Mouse (Mus musculus) adrenal gland, postnatal 36 days (tissue): Measurements from ENCODE around the gene Notch2. TPM values are rescaled to one million over a fixed set of nuclear protein-coding genes. Genes with fewer than 3 reads are reported as not detected.

Experiments
- DNase-seq, 2 experiments: peaks; one replicate each; pipeline ENCODE4 v3.0.0; 2021; ENCODE audit warnings: mixed read lengths in 1 of 2
- long read RNA-seq, 2 experiments: library from polyadenylated mRNA; stranded (forward); transcript quantifications; one replicate each; pipeline ENCODE4 v2.0.0; 2021; ENCODE audit warnings: borderline sequencing depth in 2 of 2
- total RNA-seq, 2 experiments: library from RNA; stranded (reverse); gene quantifications; 2 replicates each; pipeline ENCODE4 v1.2.3; 2021

The Notch2 gene
- total RNA-seq, result 10 to 100 TPM; 66.1 to 76.2 TPM
- long read RNA-seq, experiment 1, partial matches to known transcripts, result 0 of 1 reads
- long read RNA-seq, experiment 1, other reads (novel, unspliced or antisense), result 1 of 1 reads
- long read RNA-seq, experiment 2, partial matches to known transcripts, result 0 of 2 reads
- long read RNA-seq, experiment 2, other reads (novel, unspliced or antisense), result 2 of 2 reads

DNA sequence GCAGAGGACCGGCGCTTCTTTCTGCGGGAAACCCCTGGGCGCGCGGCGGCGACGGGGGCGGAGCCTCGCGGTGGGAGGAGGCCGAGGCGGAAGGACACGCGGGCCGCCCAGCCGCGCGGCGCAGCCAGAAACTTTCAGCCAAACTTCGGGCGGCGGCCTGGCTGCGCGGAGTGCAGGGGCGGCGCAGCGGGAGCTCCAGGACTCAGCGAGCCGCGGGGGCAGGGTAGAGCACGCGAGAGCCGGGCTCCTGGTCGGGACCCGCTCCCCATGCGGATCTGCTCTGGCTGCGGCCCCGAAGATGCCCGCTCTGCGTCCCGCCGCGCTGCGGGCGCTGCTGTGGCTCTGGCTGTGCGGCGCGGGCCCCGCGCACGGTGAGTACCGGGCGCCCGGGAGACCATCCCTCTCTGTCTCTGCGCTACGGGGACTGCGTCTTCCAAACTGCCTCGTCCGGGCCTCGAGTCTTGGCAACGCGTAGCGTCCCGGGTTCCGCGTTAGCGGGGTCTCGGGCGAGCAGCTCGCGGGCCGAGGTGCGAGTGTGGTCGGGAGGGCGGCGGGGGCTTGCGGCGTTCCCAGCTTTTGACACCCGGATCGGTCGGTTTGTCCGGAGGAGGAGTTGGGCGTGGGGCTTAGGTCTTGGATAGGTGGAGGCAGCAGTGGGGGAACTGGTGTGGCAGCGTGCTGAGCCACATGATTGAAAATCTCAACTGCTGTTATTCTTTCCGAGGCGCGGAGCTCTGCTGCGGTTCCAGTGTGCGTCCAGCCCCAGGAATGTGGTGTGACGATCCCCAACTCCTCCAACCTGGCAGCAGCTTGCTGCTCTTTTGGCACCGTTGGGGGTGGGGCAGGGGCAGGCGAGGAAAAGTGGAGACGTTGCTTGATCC, at the start of gene Notch2:
Notch2 (plus strand) TSS at position 127 of the 881 bp plus-strand sequence.
- DNase-seq, result peak; percentile 97 to 98

DNA sequence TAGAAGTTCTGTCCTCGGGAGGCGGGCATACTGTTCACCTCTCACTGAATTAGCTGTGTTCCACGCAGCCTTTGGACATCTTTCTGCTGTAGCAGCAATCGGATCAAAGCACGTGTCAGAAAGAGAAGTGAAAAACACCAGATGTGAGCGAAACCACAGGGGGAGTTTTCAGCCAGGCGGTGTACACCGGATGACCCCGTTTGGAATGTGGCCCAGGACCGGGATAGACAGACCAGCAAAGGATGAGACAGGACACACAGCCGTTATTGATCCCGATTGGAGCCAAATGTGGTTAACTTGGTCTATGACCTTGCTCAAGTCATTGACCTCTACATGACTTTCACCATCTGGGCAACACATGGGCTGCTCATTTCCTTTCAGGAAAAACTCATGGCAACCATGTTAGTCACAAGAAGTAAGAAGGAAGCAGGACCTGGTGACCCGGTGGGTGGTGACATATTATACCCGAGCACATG, 48.4 kb upstream of the Notch2 start:
- peak in 1 of 2 experiments; percentile 22 for DNase-seq

DNA sequence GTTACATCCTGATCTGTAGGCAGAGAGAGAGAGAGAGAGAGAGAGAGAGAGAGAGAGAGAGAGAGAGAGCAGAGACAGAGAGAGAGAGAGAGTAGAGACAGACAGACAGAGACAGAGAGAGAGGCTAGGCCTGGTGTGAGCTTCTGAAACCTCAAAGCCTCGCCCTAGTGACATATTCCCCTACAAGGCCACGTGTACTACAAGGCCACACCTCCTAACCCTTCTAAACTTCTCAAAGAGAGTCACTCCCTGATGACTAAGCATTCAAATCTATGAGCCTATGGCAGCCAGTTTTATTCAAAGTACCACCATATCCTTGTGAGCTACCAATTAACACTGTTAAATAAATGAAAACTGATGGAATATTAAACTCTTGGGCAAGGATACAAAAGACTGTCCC, 45.7 kb upstream of the Notch2 start:
- DNase-seq, result no peak

DNA sequence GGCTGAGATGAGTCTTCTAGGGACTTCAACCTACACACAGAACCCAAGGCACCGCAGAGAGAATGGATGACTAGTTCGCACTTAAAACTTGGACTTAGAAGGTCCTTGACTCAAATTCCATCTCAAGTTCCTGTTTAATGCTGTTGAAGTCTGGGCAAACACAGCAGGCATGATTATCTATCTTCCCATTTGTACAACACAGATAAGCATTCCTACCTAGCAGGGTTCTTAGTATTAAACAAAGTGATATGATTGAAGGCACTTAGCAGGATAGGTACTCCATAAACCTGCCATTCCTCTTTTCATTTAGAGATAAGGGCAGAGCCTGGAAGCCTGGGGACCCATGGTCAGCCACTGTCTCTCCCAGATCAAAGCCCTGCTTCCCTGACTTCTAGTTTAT, 45.1 kb upstream of the Notch2 start:
- no peak for DNase-seq

DNA sequence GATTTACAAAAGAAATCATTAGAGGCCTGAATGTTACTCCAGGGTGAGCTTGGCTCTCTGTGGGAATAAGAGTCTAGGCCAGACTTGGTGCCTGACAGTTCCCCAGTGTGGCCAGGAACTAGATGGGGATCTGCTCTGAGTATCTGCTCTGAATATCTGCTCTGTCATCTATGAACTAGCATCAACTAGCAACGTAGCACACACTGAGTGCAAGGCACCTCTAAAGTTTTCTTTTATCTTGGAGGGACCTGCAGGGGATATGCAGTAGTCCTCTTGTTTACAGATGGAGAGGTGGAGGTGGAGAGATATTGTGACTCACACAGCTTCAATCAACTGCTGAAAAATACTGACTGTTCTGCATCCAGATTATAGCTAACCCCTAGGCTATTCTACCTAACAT, 44.3 kb upstream of the Notch2 start:
- DNase-seq, result no peak

DNA sequence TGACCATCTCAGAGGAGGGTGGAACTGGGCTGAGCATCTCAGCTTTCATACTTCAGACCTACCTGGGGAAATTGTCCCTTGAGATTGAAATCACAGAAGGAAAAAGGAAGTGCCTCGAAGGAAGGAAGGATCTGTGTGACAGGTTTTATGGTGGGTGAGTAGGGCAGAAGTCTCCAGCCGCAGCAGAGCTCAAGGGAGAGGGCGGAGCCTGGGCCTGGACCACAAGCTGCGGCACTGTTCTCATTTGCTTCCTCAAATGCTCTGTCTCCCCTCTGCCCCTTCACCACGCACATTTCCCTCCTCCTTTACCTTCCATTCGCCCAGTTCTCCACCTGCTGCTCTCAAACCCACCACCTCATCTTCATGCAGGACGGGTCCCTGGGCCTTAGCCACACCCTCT, 42.2 kb upstream of the Notch2 start:
- peak in 1 of 2 experiments; percentile 24 for DNase-seq

DNA sequence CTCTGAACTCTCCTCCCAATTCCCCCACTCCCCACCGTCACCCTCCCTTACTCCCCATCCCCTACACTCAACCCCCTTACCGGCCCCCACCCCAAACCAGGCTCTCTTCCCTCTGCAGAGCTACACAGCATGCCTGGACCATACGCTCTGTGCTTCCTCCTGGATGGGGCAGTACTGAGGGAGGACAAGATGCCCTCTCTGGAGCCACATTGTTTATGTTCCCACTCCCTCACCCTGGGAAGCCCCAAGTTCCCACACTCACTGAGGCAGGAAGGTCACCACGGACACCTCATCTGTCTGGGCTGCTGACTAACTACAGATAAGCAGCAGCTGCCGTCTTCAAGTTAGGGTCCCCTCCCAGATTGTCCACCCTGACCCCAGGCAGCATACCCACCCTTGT, 41.1 kb upstream of the Notch2 start:
- DNase-seq, result no peak

DNA sequence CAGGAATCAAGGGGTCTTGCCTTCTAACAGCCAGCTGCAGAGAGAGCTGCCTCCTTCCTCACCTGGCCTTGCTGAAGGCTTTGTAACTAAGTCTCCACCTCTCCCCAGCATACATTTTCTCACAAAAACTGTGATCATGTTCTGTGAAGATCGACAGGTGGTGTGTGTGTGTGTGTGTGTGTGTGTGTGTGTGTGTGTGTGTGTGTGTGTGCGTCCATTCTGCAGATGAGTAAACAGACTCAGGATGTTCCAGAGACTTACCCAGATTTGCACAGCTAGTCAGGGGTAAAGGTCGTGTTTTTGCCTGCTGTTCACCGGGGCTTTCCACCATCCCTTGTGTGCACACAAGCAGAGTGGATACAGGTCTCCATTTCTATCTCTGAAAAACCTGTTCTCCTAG, 40.6 kb upstream of the Notch2 start:
- DNase-seq, result no peak

DNA sequence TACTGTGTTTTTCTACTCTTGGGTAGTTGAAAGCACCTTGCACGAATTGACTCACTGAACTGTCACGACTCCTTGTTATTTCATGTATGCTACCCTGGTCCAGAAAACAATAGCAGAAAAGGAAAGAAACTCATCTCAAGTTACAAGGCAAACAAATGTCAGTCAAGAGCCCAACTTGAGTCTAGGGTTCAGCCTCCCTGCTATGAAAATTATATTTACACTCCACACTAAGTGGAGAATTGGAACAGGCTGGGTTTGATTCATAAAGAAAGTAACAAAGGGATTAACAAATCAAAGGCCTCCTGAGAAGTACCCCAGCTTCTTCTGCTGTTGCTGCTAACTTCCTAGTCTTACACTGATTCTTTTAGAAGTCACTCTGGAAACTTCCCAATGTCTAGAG, 40.0 kb upstream of the Notch2 start:
- no peak for DNase-seq

DNA sequence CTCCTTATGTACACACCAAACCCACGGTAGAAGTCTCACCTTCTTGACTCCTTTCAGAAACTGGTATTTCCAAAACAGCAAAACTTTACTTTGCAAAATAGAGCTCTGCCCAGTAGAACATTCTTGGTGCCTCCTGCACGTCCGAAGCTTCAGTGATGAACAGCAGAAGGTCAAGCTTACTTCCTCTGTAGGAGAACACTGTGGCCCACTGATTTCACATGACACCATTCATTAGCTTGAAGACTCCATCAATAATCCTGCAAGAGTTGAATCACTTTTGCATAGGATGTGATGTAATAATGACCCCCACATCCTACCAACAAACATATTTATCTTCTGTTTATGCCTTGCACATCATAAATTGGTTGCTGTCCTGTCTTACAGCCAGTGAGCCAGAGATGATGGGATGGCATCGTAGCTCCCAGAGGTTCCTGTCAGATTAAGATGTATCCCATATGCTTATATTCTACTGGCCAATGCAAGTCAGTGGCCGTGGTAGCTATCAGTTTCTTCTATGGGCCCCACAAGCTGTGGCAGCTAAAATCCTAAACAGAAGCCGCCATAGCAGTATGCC, 39.0 kb upstream of the Notch2 start:
- DNase-seq, result no peak

DNA sequence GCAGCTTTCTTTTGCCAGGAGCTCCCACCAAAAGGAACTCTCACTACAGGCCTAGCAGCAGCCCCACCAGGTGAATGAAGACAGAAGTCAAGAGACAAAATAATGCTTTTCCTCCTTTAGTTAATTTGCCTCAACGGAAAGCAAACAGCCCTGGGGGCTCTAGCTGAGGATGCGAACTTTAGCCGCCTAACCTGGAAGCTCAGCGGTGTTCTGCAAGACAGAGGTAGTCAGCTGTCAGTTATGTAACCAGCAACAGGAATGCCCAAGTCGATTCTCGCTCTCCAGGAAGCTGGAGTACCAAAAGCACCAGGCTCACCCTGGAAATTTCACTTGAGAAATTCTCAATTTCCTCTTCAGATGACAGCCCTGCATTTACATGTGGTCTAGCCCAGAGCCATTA, 36.6 kb upstream of the Notch2 start:
- no peak for DNase-seq

DNA sequence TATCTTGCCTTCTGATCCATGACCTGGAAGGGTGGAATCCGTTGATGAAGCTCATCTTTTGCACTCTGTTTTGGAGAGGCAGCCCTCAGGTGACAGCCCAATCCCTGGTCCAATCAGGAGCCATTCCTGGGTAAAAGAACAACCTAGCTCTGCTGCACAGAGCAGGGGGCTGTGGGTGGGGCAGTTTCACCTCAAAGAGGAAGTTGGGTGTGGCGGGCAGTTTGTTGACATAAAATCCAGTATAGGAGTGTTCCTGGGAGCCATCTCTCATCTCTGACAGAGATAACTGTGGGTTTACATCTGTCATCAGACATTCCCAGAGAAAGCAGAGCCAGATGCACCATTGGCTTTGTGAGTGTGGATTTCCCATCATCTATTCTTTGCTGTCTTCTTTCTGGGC, 34.6 kb upstream of the Notch2 start:
- no peak for DNase-seq

DNA sequence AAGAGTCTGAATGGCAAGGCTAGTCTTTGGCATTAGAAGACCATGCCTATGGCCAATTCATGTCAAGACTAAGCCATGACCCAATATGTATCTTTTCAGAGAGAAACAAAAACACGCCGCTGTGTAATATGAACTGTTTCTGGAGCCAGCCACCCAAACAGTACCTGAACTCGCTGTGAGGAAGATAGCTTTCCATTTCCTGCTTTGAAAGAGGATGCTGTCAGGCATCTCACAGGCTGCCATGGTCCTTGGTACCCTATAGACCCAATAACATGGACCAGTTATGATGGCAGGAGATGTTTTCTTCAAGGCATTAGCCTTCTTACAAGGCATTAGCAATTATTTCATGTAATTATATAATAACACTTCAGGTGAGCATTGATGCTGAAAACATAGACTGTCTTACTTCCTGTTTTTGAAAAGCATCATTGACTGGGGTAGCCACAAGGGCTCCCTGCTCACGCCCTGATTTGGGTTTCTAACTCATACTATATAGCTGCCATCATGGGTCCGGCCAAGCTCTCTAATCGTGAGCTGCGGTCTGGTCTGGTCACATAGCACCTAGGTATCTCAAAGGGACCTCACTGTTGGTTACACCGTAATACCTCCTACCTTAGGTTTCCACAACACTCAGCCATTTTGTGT, 32.5 kb upstream of the Notch2 start:
- DNase-seq, result no peak

DNA sequence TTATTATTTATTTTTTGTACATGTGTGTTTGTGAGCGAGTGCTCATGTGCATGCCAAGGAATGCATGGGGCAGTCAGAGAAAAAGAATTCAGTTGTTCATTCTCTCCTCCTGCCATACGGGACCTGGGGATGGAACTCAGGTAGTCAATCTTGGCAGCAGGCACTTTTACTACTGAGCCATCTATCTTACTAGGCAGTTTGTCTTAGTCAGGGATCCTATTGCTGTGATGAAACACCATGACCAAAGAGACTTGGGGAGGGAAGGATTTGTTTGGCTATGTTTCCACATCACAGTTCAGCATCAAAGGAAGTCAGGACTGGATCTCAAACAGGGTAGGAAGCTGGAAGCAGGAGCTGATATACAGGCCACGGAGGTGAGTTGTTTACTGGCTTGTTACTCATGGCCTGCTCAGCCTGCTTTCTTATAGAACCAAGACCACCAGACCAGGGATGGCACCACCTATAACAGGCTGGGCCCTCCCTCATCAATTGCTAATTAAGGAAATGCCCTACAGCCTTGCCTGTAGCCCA, 31.9 kb upstream of the Notch2 start:
- no peak for DNase-seq

DNA sequence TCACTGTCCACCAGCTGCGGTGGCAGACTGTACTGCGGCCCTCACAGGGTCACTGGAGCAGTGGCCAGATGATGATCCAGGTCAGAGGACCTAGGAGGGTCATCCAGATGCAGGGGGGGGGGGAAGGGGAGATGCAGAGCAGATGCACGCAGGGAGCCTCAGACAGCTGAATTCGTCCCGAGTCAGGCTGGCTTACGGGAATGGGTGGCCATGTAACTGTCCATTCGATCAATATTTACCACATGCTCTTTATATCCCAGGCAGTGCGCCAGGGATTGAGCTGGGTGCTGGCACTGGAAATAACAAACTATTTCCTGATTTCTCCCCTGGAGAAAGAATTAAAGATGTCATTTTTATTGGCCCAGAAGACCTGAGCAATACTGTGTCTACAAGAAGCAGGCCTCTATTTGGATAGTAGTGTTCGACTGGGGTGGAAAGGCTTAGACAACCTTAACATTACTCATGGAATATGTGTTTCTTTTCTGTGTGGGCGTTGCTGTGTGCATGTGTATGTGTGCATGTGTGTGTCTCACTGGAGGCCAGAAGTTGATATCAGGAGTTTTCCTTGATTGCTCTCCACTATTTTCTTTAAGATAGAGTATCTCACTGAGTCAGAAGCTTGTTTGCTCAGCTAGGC, 28.3 kb upstream of the Notch2 start:
- DNase-seq, result no peak

DNA sequence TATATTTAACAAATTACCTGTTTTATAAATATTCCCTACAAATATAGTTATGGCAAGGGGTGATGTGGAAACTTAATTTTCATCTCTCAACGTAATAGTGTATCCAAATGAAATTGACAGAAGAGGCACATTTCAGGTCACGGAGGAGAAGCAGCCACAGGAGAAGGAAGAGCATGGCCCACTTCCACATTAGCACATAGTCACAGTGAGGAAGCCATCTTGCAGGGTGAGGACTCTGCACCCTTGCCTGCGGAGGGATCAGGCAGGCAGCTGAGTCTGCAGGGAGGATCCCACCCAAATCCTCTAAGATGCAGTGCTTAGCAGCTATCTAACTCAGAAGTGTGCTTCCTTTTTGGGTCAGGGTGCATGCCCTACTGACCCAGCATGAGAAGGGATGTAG, 27.6 kb upstream of the Notch2 start:
- no peak for DNase-seq

DNA sequence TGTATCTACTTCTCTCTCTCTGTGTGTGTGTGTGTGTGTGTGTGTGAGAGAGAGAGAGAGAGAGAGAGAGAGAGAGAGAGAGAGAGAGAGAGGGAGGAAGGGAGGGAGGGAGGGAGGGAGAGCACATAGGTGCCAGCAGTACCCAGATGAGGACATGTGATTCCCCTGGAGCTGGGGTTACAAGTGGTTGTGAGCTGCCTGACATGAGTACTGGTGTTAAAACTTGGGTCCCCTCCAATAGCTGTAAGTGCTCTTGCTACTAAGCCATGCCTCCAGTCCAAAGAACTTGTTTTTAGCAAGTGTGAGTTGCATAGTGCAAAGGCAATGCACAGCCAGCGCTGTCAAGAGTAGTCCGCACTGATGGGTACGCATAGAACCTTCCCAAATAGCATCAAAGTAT, 26.2 kb upstream of the Notch2 start:
- no peak for DNase-seq

DNA sequence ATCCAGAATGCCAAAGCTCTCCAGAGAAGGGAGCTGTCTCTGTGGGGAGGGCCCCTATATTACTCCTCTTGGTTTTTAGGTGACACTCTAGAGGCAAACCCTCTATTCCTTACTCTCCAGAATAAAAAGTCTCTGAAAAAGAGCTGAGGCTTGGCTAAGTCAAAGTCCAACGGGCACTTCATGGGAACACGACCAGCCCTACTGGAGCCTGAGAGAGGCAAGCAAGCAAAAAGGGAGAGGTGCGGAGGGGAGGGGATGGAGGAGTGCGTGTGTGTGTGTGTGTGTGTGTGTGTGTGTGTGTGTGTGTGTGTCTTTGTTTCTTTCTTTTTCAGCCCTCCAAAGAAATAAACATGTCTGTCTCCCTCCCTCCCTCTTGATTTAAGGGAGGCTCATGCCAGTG, 24.6 kb upstream of the Notch2 start:
- no peak for DNase-seq

DNA sequence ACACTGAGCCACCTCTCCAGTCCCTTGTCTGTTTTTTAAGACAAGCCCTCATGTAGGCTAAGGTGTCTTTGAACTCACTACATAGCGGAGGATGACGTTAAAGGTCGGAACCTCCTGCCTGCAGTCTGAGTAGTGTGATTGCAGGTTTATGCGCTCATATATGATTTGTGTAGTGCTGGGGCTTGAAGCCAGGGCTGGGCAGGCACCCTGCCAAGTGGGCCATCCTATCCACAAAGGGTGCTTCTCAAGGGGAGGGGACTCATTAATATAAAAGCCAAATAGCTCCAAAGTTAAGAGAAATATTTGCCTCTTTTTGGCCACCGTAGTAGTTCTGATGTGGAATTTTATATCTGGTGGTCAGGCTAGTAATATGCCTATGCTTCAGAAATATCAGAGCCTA, 22.8 kb upstream of the Notch2 start:
- no peak for DNase-seq

DNA sequence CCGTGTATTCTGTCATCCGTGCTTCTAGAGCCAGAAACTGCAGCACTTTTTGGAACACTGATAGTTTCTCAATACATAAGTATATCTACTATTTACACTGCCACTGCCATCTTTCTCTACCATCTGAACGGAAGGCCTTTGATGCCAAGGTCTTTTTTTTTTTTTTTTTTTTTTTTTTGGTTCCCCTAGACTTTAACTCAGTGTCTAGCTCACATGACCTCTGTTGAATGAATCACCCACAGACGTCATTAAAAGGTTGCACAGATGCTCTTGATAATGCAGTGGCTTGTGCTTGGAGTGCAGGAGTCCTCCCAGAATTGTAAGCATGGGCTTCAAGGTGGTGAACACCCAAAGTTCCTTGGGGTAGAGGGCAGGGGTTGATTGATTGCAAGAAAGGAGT, 21.0 kb upstream of the Notch2 start:
- DNase-seq, result no peak

DNA sequence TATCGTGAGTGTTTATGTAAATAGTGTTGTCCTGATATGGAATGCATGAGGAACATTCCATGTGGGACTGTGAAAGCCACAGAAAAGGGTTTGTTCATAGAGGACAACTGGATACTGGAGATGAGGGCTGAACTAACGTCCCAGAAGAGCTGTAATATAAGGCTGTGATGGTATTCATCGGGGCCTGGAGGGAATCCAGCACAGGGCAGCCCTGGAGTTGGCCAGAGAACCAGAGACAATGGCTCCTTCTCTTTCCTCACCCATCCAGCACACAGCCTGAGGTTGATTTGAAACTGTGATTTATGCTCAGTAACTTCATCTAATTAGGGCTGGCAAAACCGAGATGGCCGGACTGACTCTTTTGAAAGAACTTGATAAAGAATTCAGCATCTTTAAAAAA, 20.1 kb upstream of the Notch2 start:
- no peak for DNase-seq

DNA sequence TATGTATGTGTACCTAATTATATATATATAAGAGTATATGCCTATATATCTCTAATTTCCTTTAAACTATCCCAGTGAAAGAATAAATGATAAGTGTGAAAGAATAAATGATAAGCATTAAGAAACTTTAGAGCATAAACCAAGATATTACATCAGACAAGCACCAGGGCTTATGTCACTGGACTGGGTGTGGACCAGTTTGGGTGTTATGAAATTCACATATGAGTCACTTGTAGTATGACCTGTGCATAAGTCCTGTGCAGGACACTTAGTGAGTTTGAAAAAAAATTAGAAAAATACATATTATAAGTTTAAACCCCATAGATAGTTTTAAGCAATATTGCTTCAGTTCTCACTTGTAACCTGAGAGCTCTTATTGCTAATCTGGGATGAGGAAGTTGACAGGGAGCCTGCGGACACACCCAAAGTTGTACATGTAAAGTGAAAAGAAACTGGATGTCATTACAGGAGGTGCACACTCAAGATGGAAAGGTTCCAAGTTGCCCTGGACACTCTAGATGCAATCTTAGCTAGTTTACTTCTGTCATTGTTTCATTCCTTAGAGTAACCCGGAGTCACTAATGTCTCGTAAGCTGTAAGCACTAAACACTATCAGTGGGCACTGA, 19.3 kb upstream of the Notch2 start:
- DNase-seq, result peak in 1 of 2 experiments; percentile 40
